Mouse (Mus musculus) liver, embryonic 14.5 days (tissue): ENCODE data around the gene Nr1i3. TPM values are rescaled to one million over a fixed set of nuclear protein-coding genes. Genes with fewer than 3 reads are reported as not detected.

ENCODE experiments used
- ATAC-seq: fragments of 200-750 bp; cut with Nextera tagmentation; 2 replicates; pipeline ENCODE4 v1.8.0; 2017; ENCODE audit warnings: moderate number of reproducible peaks, mild to moderate bottlenecking, moderate library complexity; ENCODE audit not compliant: insufficient read depth
- DNase-seq, 3 experiments: peaks; one replicate each; pipeline ENCODE4 v3.0.0-alpha.2; 2012 to 2013; ENCODE audit warnings: low read depth in 3 of 3, low spot score in 3 of 3
- H3K27ac ChIP-seq: fragments of 300-500 bp; sonication (generic); 2 replicates; pipeline ENCODE4 v1.5.1; 2014; ENCODE audit warnings: moderate library complexity, mild to moderate bottlenecking, control low read depth, inconsistent platforms
- H3K27me3 ChIP-seq: fragments of 300-500 bp; sonication (generic); 2 replicates; pipeline ENCODE4 v1.6.1; 2014; ENCODE audit warnings: mild to moderate bottlenecking, low read length, moderate library complexity; ENCODE audit not compliant: control insufficient read depth, insufficient read depth
- H3K36me3 ChIP-seq: fragments of 300-500 bp; sonication (generic); replicated peaks from 2 replicates; pipeline ENCODE4 v1.6.1; 2014; ENCODE audit warnings: low read depth; ENCODE audit not compliant: control insufficient read depth, insufficient read depth
- H3K4me1 ChIP-seq, 2 experiments: fragments of 200-500 bp in 1 of 2; fragments of 300-500 bp in 1 of 2; sonication (generic) in 1 of 2; replicated peaks; 2 replicates each; pipeline ENCODE4 v1.6.1; 2012 to 2014; ENCODE audit warnings: antibody characterized with exemption in 1 of 2, inconsistent platforms in 1 of 2, low read length in 1 of 2; ENCODE audit not compliant: control insufficient read depth in 2 of 2, insufficient read depth in 2 of 2
- H3K4me2 ChIP-seq: fragments of 300-500 bp; sonication (generic); 2 replicates; pipeline ENCODE4 v1.6.1; 2014; ENCODE audit warnings: low read depth, mild to moderate bottlenecking, control low read depth, moderate library complexity
- H3K4me3 ChIP-seq, 2 experiments: fragments of 200-500 bp in 1 of 2; fragments of 300-500 bp in 1 of 2; sonication (generic) in 1 of 2; 2 replicates each; pipeline ENCODE4 v1.5.1; 2012 to 2014; ENCODE audit warnings: low read depth in 2 of 2, low read length in 2 of 2, mild to moderate bottlenecking in 2 of 2, control low read depth in 1 of 2, inconsistent platforms in 1 of 2, moderate library complexity in 1 of 2; ENCODE audit not compliant: insufficient read depth in 1 of 2
- H3K9ac ChIP-seq: fragments of 300-500 bp; sonication (generic); replicated peaks from 2 replicates; pipeline ENCODE4 v1.6.1; 2014; ENCODE audit warnings: mild to moderate bottlenecking, control low read depth, moderate library complexity
- H3K9me3 ChIP-seq: fragments of 300-500 bp; sonication (generic); 2 replicates; pipeline ENCODE4 v1.6.1; 2016; ENCODE audit warnings: low read length, mixed read lengths; ENCODE audit not compliant: control insufficient read depth
- CTCF ChIP-seq: IDR thresholded peaks from 2 replicates; pipeline ENCODE4 v1.5.1; 2016; ENCODE audit warnings: antibody characterized with exemption, low read depth, control low read depth
- EP300 ChIP-seq: IDR thresholded peaks from 2 replicates; pipeline ENCODE4 v1.6.1; 2016; ENCODE audit warnings: antibody characterized with exemption, low read depth
- WGBS: fragments of 180-500 bp; shearing (Covaris S2); extraction: QIAGEN DNeasy Blood & Tissue Kit; methylation state at CpG from one replicate; pipeline ENCODE4 v1.1.7; 2014; ENCODE audit not compliant: insufficient replicate concordance; 5-methylcytosine and 5-hydroxymethylcytosine counted together
- polyA plus RNA-seq, 2 experiments: library from polyadenylated mRNA; depleted of rRNA in 1 of 2; stranded (reverse) in 1 of 2; unstranded in 1 of 2; fragments of >200 nt; fragmentation: Nextera tagmentation in 1 of 2; extraction: Ambion mirVana in 1 of 2; gene quantifications; 2 replicates each; pipeline versions ENCODE4 v1.2.1 to v1.2.3; 2012 to 2014

Gene Nr1i3
- polyA plus RNA-seq, 2 experiments = 0.88 to 1.0 TPM

DNA sequence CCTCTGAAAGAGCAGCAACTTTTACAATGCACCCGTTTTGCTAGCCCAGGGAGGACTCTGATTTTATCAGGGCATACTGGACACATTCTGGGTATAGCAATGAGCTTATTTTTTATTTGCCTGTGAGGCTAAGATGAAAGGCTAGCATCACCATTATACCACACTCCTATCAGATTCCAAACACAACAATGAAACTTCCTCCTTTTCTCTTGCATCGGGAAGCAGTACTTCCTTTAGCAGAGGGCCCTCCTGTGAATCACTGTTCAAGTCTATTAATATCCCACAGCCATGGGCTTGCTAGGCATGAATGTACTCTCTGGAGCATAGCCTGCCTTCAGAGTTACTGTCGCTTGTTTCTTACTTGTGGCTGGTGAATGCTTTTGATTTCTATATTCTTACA is 42.6 kb upstream of the Nr1i3 start:
- Histone ChIP-seq H3K4me3 (no peak overlapping the region), H3K4me2 (no peak overlapping the region), H3K4me1 (no peaks in the 10 kb centered on the region), H3K9ac (no peak overlapping the region), H3K9me3 (no peaks in the 10 kb centered on the region), H3K27me3 (no peaks in the 10 kb centered on the region), H3K36me3 (no peaks in the 10 kb centered on the region), H3K27ac (no peak overlapping the region)
- no peak for DNase-seq
- TF ChIP-seq EP300 (no peak), CTCF (no peak)
- WGBS = 6% methylated on average over 3 of the region's 3 CpGs
- ATAC-seq = no peak

- WGBS = 85% methylated on average over 8 of the region's 8 CpGs
- DNase-seq (no peak), ATAC-seq (no peak)
- H3K27ac ChIP-seq = no peak overlapping the region
- no peak overlapping the region for H3K4me2 ChIP-seq
- no peaks in the 10 kb centered on the region for H3K9me3 ChIP-seq
- no peak for TF ChIP-seq EP300
- TF ChIP-seq CTCF = no peak
- no peaks in the 10 kb centered on the region for H3K36me3 ChIP-seq
- no peaks in the 10 kb centered on the region for H3K4me1 ChIP-seq
- H3K9ac ChIP-seq = no peak overlapping the region
- H3K27me3 ChIP-seq = no peaks in the 10 kb centered on the region
- no peak overlapping the region for H3K4me3 ChIP-seq
These were observed 41.0 kb upstream of the Nr1i3 start for GRCm38 (mm10) chr1:171172779-171173178.

- Histone ChIP-seq H3K27me3 (no peaks in the 10 kb centered on the region), H3K27ac (no peak overlapping the region), H3K4me2 (no peak overlapping the region), H3K9ac (no peak overlapping the region), H3K4me3 (no peak overlapping the region), H3K36me3 (no peaks in the 10 kb centered on the region), H3K9me3 (no peaks in the 10 kb centered on the region), H3K4me1 (peaks cover 0 to 6% of the 10 kb centered on the region in 2 experiments; a peak in 2 of 4 replicates)
- no peak for DNase-seq
- TF ChIP-seq EP300 (no peak), CTCF (no peak)
- ATAC-seq = no peak
- WGBS = 64% methylated on average over 5 of the region's 5 CpGs
These were observed 34.1 kb upstream of the Nr1i3 start for GRCm38 (mm10) chr1:171179487-171180171.

DNA sequence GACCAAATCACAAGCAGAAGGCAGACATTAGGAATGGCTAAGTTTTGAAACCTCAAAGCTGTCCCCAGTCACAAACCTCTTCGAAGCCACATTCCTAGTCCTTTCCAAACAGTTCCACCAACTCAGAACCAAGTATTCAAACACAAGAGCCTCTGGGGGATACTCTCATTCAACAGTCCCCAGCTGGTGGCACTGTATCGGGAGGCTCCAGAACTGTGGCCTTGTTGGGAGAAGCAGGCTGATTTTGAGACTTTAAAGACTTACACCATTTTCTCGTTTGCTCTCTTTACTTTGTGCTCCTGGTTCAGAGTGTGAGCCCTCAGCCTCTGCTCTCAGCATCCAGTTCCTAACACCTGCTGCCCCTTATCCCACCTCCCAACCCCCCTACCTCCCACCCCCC is 30.7 kb upstream of the Nr1i3 start:
- DNase-seq (no peak), ATAC-seq (no peak)
- Histone ChIP-seq H3K4me2 (no peak overlapping the region), H3K9ac (no peak overlapping the region), H3K9me3 (no peaks in the 10 kb centered on the region), H3K4me1 (peaks cover 0 to 6% of the 10 kb centered on the region in 2 experiments; a peak in 2 of 4 replicates), H3K36me3 (no peaks in the 10 kb centered on the region), H3K4me3 (no peak overlapping the region), H3K27ac (no peak overlapping the region), H3K27me3 (no peaks in the 10 kb centered on the region)
- 69% methylated on average over 3 of the region's 3 CpGs for WGBS
- TF ChIP-seq EP300 = no peak
- no peak for TF ChIP-seq CTCF

DNA sequence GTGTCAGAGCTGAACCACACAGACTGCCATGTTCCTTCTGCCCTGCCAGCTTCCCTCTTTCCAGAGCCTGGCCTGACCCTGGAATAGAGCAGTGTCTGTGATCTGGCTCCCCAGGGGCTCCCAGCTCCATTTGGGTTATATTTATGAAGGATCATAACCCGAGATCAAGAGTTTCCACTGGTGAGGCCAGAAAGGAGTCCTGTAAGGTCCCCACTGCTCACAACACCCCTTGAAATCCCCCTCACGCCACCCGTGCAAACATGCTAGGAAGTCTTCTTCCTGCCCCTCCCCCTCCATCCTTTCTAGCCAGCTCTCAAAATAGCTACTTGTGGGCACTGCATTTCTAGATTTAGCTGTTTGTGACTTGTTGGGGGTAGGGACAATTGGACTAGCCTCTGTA is 30.1 kb upstream of the Nr1i3 start:
- no peak overlapping the region for H3K27ac ChIP-seq
- peaks cover 0 to 6% of the 10 kb centered on the region in 2 experiments; a peak in 2 of 4 replicates for H3K4me1 ChIP-seq
- no peaks in the 10 kb centered on the region for H3K36me3 ChIP-seq
- no peaks in the 10 kb centered on the region for H3K9me3 ChIP-seq
- H3K4me3 ChIP-seq = no peak overlapping the region
- no peaks in the 10 kb centered on the region for H3K27me3 ChIP-seq
- WGBS = 28% methylated on average over 3 of the region's 3 CpGs
- no peak overlapping the region for H3K4me2 ChIP-seq
- TF ChIP-seq CTCF = no peak
- DNase-seq = no peak
- H3K9ac ChIP-seq = no peak overlapping the region
- ATAC-seq = no peak
